Mouse (Mus musculus) embryonic fibroblast, embryonic 13.5 days (primary cell): Measurements from ENCODE around the gene Dgcr2. TPM values are rescaled to one million over a fixed set of nuclear protein-coding genes. Genes with fewer than 3 reads are reported as not detected.
A peak's percentile ranks its signal among the peaks of the same experiment; 100 is the strongest.

ENCODE experiments used
- H3K27ac ChIP-seq: 2 replicates; pipeline ENCODE4 v1.5.1; 2012; ENCODE audit warnings: low read length, control low read depth, inconsistent platforms; ENCODE audit not compliant: insufficient read depth
- H3K4me1 ChIP-seq: 2 replicates; pipeline ENCODE4 v1.6.1; 2011; ENCODE audit warnings: low read length; ENCODE audit not compliant: control insufficient read depth, insufficient read depth
- H3K4me3 ChIP-seq: 2 replicates; pipeline ENCODE4 v1.5.1; 2011; ENCODE audit warnings: mild to moderate bottlenecking, control low read depth, low read length; ENCODE audit not compliant: insufficient read depth
- CTCF ChIP-seq: IDR thresholded peaks from 2 replicates; pipeline ENCODE4 v1.5.1; 2011; ENCODE audit warnings: mild to moderate bottlenecking, control low read depth, low read length, moderate library complexity, borderline replicate concordance; ENCODE audit not compliant: insufficient read depth
- POLR2A ChIP-seq: IDR thresholded peaks from 2 replicates; pipeline ENCODE4 v1.6.1; 2011; ENCODE audit warnings: low read depth, mild to moderate bottlenecking, control low read depth, low read length, moderate library complexity
- polyA plus RNA-seq: library from polyadenylated mRNA; stranded (reverse); fragments of >200 nt; gene quantifications from 2 replicates; pipeline ENCODE4 v1.2.4, GENCODE M21; 2011; ENCODE audit warnings: low read depth; ENCODE audit not compliant: missing spikeins, insufficient read length

Dgcr2 gene
- polyA plus RNA-seq, 1 experiment = 53.0 TPM

DNA sequence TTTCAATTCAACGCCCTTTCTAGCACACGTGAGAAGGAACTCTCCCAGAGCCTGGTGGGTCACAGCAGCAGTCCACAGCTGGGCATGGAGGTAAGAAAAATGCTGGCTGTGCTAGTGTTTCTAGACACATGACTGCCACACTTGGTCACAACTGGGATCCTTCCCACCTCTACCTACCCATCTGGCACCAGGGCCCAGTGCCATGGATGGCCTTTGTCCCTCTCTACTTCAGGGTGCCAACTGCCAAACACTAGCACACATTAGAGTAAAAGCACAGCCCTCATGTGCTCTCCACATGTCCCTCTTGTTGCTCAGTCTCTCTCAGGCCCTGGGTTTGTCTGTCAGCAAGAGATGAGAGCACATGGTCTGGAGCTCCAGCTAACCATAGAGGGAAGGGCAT lies 31.3 kb upstream of the Dgcr2 start:
- H3K27ac ChIP-seq = no peak overlapping the region
- TF ChIP-seq CTCF (no peak), POLR2A (no peak)

DNA sequence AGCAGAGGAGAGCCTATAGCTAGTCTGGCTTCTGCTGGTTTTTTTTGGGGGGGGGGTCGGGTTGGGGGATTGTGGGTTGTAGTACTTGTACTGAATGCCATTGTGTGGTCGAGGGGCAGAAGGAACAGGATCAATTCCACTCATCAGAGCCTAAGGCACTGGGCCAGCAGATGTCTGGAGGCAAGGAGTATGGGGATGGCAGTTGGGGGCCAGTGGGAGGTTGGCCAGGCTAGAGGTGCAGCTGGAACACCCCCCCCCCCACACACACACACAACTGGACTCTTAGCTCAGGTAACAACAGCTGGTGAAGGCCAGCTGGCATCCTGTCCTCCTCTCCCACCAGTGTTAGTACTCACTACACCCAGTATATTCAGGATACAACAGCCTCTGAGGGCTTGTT lies 30.8 kb upstream of the Dgcr2 start:
- H3K4me3 ChIP-seq = no peak overlapping the region
- H3K27ac ChIP-seq = no peak overlapping the region
- no peaks in the 10 kb centered on the region for H3K4me1 ChIP-seq
- TF ChIP-seq CTCF (no peak), POLR2A (no peak)

More for the DNA sequence above, 31.3 kb upstream of the Dgcr2 start:
- no peaks in the 10 kb centered on the region for H3K4me1 ChIP-seq
- H3K4me3 ChIP-seq = no peak overlapping the region

DNA sequence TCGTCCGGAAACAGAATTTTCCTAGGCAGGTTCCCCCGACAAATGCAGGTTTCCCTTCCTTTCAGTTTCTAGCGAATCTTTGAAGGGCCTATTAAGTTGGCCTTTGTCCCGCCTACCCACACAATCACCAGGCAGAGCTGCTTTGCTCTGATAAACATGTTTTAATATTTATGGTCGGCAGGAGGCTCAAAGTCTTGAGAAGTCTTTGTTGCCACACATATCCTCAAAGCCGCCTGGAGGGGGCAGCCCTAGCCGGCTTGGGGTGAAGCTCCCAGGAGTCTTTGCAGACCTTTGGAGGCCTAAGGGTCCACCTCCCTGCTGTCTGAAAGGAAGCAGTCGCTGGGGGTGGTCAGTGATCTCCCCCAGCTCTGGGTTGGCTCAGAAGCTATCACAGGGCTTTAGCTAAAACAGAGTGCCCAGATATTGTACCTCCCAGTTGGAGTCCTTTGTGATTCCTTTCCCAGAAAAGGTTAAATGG lies 30.3 kb upstream of the Dgcr2 start:
- peak overlapping the region; percentile 55 for H3K27ac ChIP-seq
- H3K4me3 ChIP-seq = peak overlapping the region; percentile 69
- TF ChIP-seq POLR2A (0 out of 2 replicates have a peak, but pooled peaks have one; percentile 19), CTCF (no peak)
- H3K4me1 ChIP-seq = no peaks in the 10 kb centered on the region

- 0 out of 2 replicates have a peak, but pooled peaks cover 1% of the 10 kb centered on the region for H3K4me1 ChIP-seq
- peak within 1 kb of the TSS; percentile 69 for H3K4me3 ChIP-seq
- H3K27ac ChIP-seq = peak within 1 kb of the TSS; percentile 57
- TF ChIP-seq CTCF = no peak
- peak; percentile 59 for TF ChIP-seq POLR2A
These were observed 29.8 kb upstream of the Dgcr2 start, which contains the start of gene Slc25a1 for GRCm38 (mm10) chr16:17928087-17928580. TSS of gene Slc25a1 (minus strand) at chr16:17928219.

- Histone ChIP-seq H3K4me3 (peak overlapping the region; percentile 69), H3K4me1 (0 out of 2 replicates have a peak, but pooled peaks cover 2% of the 10 kb centered on the region), H3K27ac (peak overlapping the region; percentile 57; the same call in 1 of the 2 replicates)
- TF ChIP-seq CTCF (no peak), POLR2A (peak; percentile 15; the same call in 1 of the 2 replicates)
These were observed 29.2 kb upstream of the Dgcr2 start for GRCm38 (mm10) chr16:17927351-17928082.

DNA sequence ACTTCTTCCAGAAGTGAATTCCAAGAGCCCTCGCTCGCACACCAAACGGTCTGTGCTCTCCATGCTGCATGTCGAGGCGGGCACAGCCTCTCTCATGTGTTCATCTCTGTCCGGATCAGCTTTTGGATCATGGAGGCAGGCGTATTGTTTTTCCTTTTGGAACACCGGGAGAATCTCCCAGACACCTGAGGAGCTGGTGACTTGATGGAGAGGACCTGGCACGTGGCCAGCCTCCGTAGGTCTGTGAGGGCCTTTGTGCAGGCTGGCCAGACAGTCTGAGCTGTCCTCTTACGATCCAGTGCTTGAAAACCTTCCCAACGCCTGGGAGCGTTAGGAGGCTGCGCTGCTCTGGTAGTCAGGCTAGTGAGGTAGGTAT lies 23.8 kb upstream of the Dgcr2 start:
- Histone ChIP-seq H3K4me3 (peak overlapping the region; percentile 84), H3K27ac (peak overlapping the region; percentile 35), H3K4me1 (peaks cover 5% of the 10 kb centered on the region; the same call in 1 of the 2 replicates)
- no peak for TF ChIP-seq CTCF
- TF ChIP-seq POLR2A = no peak

GRCm38 (mm10) chr16:17921325-17922162 lies 23.2 kb upstream of the Dgcr2 start:
- H3K27ac ChIP-seq = peak overlapping the region; percentile 39
- peak overlapping the region; percentile 84 for H3K4me3 ChIP-seq
- peak; percentile 90 for TF ChIP-seq POLR2A
- no peak for TF ChIP-seq CTCF
- peaks cover 5% of the 10 kb centered on the region; the same call in 1 of the 2 replicates for H3K4me1 ChIP-seq

GRCm38 (mm10) chr16:17920586-17920985 lies 22.2 kb upstream of the Dgcr2 start:
- Histone ChIP-seq H3K4me1 (peaks cover 5% of the 10 kb centered on the region; the same call in 1 of the 2 replicates), H3K27ac (no peak overlapping the region), H3K4me3 (no peak overlapping the region)
- TF ChIP-seq POLR2A (no peak), CTCF (no peak)
